8 mouse cellular contexts compared by ENCODE assay signal in the genomic region with DNA sequence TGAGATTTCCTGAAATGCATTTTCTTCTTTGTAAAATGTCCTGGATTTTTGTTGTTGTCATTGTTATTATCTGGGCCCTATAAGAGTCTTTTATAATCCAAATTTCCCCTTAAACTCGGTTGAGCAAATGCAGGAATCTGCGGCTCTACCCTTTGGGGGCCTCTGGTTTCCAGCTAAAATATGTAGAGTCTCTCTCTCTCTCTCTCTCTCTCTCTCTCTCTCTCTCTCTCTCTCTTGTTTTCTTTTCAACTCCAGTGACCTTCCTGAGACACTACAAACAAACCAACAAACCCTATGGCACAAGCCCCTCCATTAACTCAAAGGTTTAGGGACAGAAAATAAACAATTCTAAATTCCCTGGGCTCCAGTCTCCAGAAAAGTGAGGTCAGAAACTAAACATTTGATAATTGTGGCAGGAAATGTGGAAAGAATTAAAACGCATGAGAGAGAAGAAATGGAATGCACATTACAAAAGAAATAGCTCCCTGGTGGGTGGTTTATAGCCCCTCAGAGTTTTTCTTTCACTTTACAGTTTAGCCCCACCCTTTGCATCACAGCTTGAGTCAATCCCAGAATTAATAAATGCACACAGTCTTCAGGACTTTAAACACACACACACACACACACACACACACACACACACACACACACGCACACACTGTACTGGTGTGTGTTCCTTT. TPM values are rescaled to one million over a fixed set of nuclear protein-coding genes. Genes with fewer than 3 reads are reported as not detected.
DNase-seq lines count a peak whose midpoint lies in the region; ATAC-seq and TF ChIP-seq lines count a peak whose summit lies in the region.

No protein-coding gene starts in this region.

- no peak for TF ChIP-seq CTCF in heart, postnatal 0 days (IDR thresholded peaks at IDR 0.05; ENCODE audit: low read depth)

- peak; percentile 15; the same call in 1 of the 2 replicates for ATAC-seq in heart, postnatal 0 days (ENCODE audit: insufficient read depth, low read depth)

- H3K9ac ChIP-seq in heart, postnatal 0 days (replicated peaks; ENCODE audit: low read depth, low read length) = peak overlapping the region; percentile 88

- no peaks in the 10 kb centered on the region for H3K9me3 ChIP-seq in heart, postnatal 0 days (replicated peaks; ENCODE audit: control insufficient read depth, low read length)
- H3K9me3 ChIP-seq in midbrain, embryonic 10.5 days (replicated peaks) = no peaks in the 10 kb centered on the region

- peak overlapping the region; percentile 90 for H3K27ac ChIP-seq in heart, postnatal 0 days (ENCODE audit: low read depth)
- peak overlapping the region; percentile 94 for H3K27ac ChIP-seq in midbrain, embryonic 10.5 days (replicated peaks)

- no peaks in the 10 kb centered on the region for H3K27me3 ChIP-seq in heart, postnatal 0 days (ENCODE audit: control insufficient read depth, insufficient read depth, low read length)
- 0 out of 2 replicates have a peak, but pooled peaks cover 10% of the 10 kb centered on the region for H3K27me3 ChIP-seq in midbrain, embryonic 10.5 days (ENCODE audit: low read depth, poor library complexity, severe bottlenecking)

- WGBS in heart, postnatal 0 days = 16% methylated on average over 4 of the region's 4 CpGs
- WGBS in midbrain, embryonic 10.5 days = 21% methylated on average over 4 of the region's 4 CpGs

- H3K4me2 ChIP-seq in heart, postnatal 0 days (ENCODE audit: low read depth, low read length) = peak overlapping the region; percentile 77

- H3K36me3 ChIP-seq in heart, postnatal 0 days (replicated peaks; ENCODE audit: control insufficient read depth, insufficient read depth, low read length) = peaks cover 5% of the 10 kb centered on the region; the same call in 1 of the 2 replicates
- H3K36me3 ChIP-seq in midbrain, embryonic 10.5 days = peaks cover 17% of the 10 kb centered on the region

- H3K4me1 ChIP-seq in heart, postnatal 0 days (ENCODE audit: control insufficient read depth, insufficient read depth) = peaks cover 19% of the 10 kb centered on the region
- H3K4me1 ChIP-seq in midbrain, embryonic 10.5 days = peaks cover 43% of the 10 kb centered on the region

- peak overlapping the region; percentile 74 for H3K4me3 ChIP-seq in heart, postnatal 0 days (ENCODE audit: low read depth, low read length)
- H3K4me3 ChIP-seq in midbrain, embryonic 10.5 days = peak overlapping the region; percentile 85

- TF ChIP-seq EP300 in heart, postnatal 0 days (IDR thresholded peaks at IDR 0.05; ENCODE audit: low read depth) = no peak

- DNase-seq in embryo, embryonic 10.5 days (ENCODE audit: low spot score) = peak; percentile 71
- DNase-seq in embryo, embryonic 9.5 days (ENCODE audit: extremely low spot score) = no peak
- peak; percentile 85 for DNase-seq in Muller cell, postnatal 12 days (ENCODE audit: inconsistent ontology term)
- peak; percentile 53 for DNase-seq in heart, postnatal 0 days (ENCODE audit: low spot score)
- DNase-seq in midbrain, embryonic 10.5 days (ENCODE audit: low spot score) = no peak
- DNase-seq in right cerebral cortex, postnatal 36 days (ENCODE audit: low spot score in 2 of 2) = no peak
- no peak for DNase-seq in layer of hippocampus, adult 11-12 months (ENCODE audit: low spot score)
- no peak for DNase-seq in adrenal gland, postnatal 10 days

RNA-seq across cellular contexts. Expression of a gene that starts 1.3 kb away (rescaled TPM):
- total RNA-seq in heart, postnatal 0 days (2014; rRNA removed; ENCODE audit: low replicate concordance) = 289 and 316 TPM in 2 replicates
- 271 and 272 TPM in 2 replicates for polyA plus RNA-seq in heart, postnatal 0 days (2015; fragmentation: Nextera tagmentation; extraction: Ambion mirVana)
- polyA plus RNA-seq in midbrain, embryonic 10.5 days (2016; fragmentation: Nextera tagmentation; extraction: Ambion mirVana) = 168 and 195 TPM in 2 replicates
- 100 to 1,000 TPM; 215 to 264 TPM for total RNA-seq in adrenal gland, postnatal 10 days (2021)

Comparison
In these comparisons a context has a peak if more than half of its experiments do, and no peak if none do; other contexts are left out.
1. DNase-seq: peak in embryo, embryonic 10.5 days (single experiment), Muller cell, postnatal 12 days (single experiment) and heart, postnatal 0 days (single experiment); none in embryo, embryonic 9.5 days (single experiment), midbrain, embryonic 10.5 days (single experiment), right cerebral cortex, postnatal 36 days (0 of 2), layer of hippocampus, adult 11-12 months (single experiment) and adrenal gland, postnatal 10 days (single experiment).